Mouse (Mus musculus) heart, adult 2 months (tissue): ENCODE data around the gene Hs6st3.

Source experiments
- CTCF ChIP-seq: fragments of 200-600 bp; IDR thresholded peaks from 2 replicates; pipeline ENCODE4 v1.8.1; 2022; ENCODE audit warnings: antibody characterized with exemption, mild to moderate bottlenecking, moderate library complexity
- POLR2A ChIP-seq: fragments of 200-500 bp; IDR thresholded peaks from 2 replicates; pipeline ENCODE4 v1.6.1; 2011; ENCODE audit warnings: mild to moderate bottlenecking, low read depth, low read length, control low read depth; ENCODE audit not compliant: insufficient read depth

DNA sequence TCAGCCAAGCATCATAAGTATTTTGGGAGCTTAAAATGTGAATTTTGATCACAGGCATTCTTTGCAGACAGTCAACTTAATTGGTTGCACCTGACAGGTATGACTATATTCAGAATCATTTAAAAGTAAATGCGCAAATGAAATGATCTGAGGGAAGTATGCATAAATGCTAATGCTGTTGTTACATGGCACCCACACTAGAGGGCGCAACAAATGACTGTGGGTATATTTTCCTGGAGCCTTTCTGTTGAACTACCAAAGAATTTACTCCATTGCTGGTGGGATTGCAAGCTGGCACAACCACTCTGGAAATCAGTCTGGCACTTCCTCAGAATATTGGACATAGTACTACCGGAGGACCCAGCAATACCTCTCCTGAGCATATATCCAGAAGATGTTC lies 145.8 kb downstream of the Hs6st3 start:
- TF ChIP-seq CTCF = peak; percentile 34
- no peak for TF ChIP-seq POLR2A
